In the genomic region with DNA sequence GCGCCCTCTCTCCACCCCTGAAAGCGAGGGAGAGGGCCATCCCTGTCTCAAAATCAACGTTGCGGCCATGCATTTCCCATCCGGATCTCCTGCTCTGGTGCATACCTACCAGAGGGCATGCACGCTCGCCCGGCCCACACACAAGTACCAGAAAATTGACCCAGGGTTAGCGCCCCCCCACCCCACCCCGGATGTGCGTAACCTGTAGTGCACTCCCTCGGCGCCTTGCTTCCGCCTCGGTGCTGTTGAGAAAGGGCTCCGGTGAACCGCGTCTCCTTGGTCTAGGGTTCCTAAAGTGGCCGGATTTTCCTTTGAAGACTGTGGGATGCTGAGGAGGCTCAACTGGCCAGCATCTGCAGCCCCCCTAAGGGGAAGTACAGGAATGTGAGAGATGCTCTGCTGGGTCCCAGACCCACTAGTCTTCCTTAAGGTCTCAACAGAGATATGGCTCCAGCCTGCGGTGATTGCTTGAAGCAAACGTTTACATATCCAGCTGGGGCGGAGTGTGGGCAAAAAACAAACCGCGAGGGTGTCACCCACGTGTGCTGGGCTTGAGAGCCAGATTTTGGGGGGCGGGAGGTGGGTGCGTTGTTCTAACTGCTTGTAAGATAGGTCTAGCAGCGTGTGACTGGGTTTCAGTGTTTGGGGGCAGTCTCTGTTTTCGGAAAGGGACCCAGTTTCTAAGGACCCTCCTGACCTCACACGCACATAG, we compare ENCODE assay signal across 8 mouse cellular contexts. TPM values are rescaled to one million over a fixed set of nuclear protein-coding genes. Genes with fewer than 3 reads are reported as not detected.
DNase-seq lines count a peak whose midpoint lies in the region; ATAC-seq and TF ChIP-seq lines count a peak whose summit lies in the region.

Gene Hemk1, minus strand, starts transcription at position 179 of the 712 bp plus-strand sequence.

- H3K27ac ChIP-seq in ES-E14 (ENCODE audit: insufficient read depth, low read depth, low read length, poor library complexity, severe bottlenecking): peak within 1 kb of the TSS; percentile 56; the same call in 1 of the 2 replicates
- no peak within 1 kb of the TSS for H3K27ac ChIP-seq in forebrain, embryonic 14.5 days (ENCODE audit: low read depth, low read length)
- H3K27ac ChIP-seq in liver, postnatal 0 days (ENCODE audit: low read depth): peak within 1 kb of the TSS; percentile 53; the same call in 1 of the 2 replicates
- H3K27ac ChIP-seq in neural tube, embryonic 13.5 days (replicated peaks): peak within 1 kb of the TSS; percentile 70

- peak; percentile 76 for DNase-seq in ES-E14 (ENCODE audit: low read depth, low spot score)
- DNase-seq in c-Kit-positive CD71-positive TER-119-positive erythroid progenitor cells, embryonic 14.5 days (ENCODE audit: low spot score): peak; percentile 76
- DNase-seq in forebrain, embryonic 14.5 days (ENCODE audit: low spot score): peak; percentile 88
- peak; percentile 79 to 86 for DNase-seq in heart, postnatal 10 days
- peak; percentile 53 for DNase-seq in large intestine, adult 2 months (ENCODE audit: low read depth, low spot score)
- peak; percentile 86 for DNase-seq in liver, postnatal 0 days
- DNase-seq in telencephalon, adult 2 months (ENCODE audit: low read depth, low spot score): peak; percentile 88

- WGBS in forebrain, embryonic 14.5 days: 3% methylated on average over 30 of the region's 30 CpGs
- 3% methylated on average over 30 of the region's 30 CpGs for WGBS in large intestine, adult 2 months
- WGBS in liver, postnatal 0 days (ENCODE audit: insufficient replicate concordance): 5% methylated on average over 30 of the region's 30 CpGs
- 5% methylated on average over 30 of the region's 30 CpGs for WGBS in neural tube, embryonic 13.5 days

- H3K4me2 ChIP-seq in forebrain, embryonic 14.5 days (ENCODE audit: low read length): peak within 1 kb of the TSS; percentile 97
- H3K4me2 ChIP-seq in liver, postnatal 0 days (ENCODE audit: low read depth, low read length): peak within 1 kb of the TSS; percentile 82
- H3K4me2 ChIP-seq in neural tube, embryonic 13.5 days: peak within 1 kb of the TSS; percentile 69

- 0 out of 2 replicates have a peak, but pooled peaks have one; percentile 29 for TF ChIP-seq EP300 in liver, postnatal 0 days (IDR thresholded peaks at IDR 0.05; ENCODE audit: low read depth)

- H3K36me3 ChIP-seq in ES-E14 (ENCODE audit: control insufficient read depth, insufficient read depth, low read length, poor library complexity, severe bottlenecking): peaks cover 4% of the 10 kb centered on the region; the same call in 1 of the 2 replicates
- H3K36me3 ChIP-seq in forebrain, embryonic 14.5 days (ENCODE audit: control insufficient read depth, insufficient read depth, low read length): no peaks in the 10 kb centered on the region
- H3K36me3 ChIP-seq in liver, postnatal 0 days (replicated peaks; ENCODE audit: insufficient read depth, low read length): no peaks in the 10 kb centered on the region
- H3K36me3 ChIP-seq in neural tube, embryonic 13.5 days: 0 out of 2 replicates have a peak, but pooled peaks cover 3% of the 10 kb centered on the region

- in situ Hi-C loops in ES-E14 (cut with MboI; ENCODE audit: low sequenced_read_pairs in 2 of 2, unreplicated experiment in 2 of 2): no loop called here

- H3K4me1 ChIP-seq in ES-E14 (ENCODE audit: control insufficient read depth in 2 of 2, insufficient read depth in 2 of 2, low read length in 2 of 2, poor library complexity in 1 of 2): peaks cover 0 to 2% of the 10 kb centered on the region in 2 experiments; a peak in 2 of 4 replicates
- H3K4me1 ChIP-seq in forebrain, embryonic 14.5 days (ENCODE audit: control insufficient read depth, insufficient read depth, low read length): peaks cover 13% of the 10 kb centered on the region
- peaks cover 13% of the 10 kb centered on the region for H3K4me1 ChIP-seq in liver, postnatal 0 days (ENCODE audit: insufficient read depth)
- peaks cover 53% of the 10 kb centered on the region for H3K4me1 ChIP-seq in neural tube, embryonic 13.5 days (replicated peaks)

- H3K9me3 ChIP-seq in ES-E14 (ENCODE audit: control insufficient read depth, insufficient read depth, low read depth, low read length): no peaks in the 10 kb centered on the region
- H3K9me3 ChIP-seq in forebrain, embryonic 14.5 days (replicated peaks; ENCODE audit: control insufficient read depth, low read length): no peaks in the 10 kb centered on the region
- H3K9me3 ChIP-seq in liver, postnatal 0 days (ENCODE audit: low read length): no peaks in the 10 kb centered on the region
- no peaks in the 10 kb centered on the region for H3K9me3 ChIP-seq in neural tube, embryonic 13.5 days

- 0 out of 2 replicates have a peak, but pooled peaks have one; percentile 11 for TF ChIP-seq CTCF in liver, postnatal 0 days (IDR thresholded peaks at IDR 0.05; ENCODE audit: low read depth)

- H3K4me3 ChIP-seq in ES-E14 (ENCODE audit: insufficient read depth in 1 of 2, low read depth in 1 of 2, low read length in 2 of 2, poor library complexity in 1 of 2, severe bottlenecking in 1 of 2): peak within 1 kb of the TSS; percentile 77 to 89
- peak within 1 kb of the TSS; percentile 52 for H3K4me3 ChIP-seq in forebrain, embryonic 14.5 days (ENCODE audit: low read depth, low read length)
- H3K4me3 ChIP-seq in liver, postnatal 0 days (ENCODE audit: low read depth, low read length): peak within 1 kb of the TSS; percentile 58
- H3K4me3 ChIP-seq in neural tube, embryonic 13.5 days: peak within 1 kb of the TSS; percentile 52

- H3K9ac ChIP-seq in ES-E14 (ENCODE audit: insufficient read depth, low read depth, low read length, poor library complexity, severe bottlenecking): peak within 1 kb of the TSS; percentile 89
- H3K9ac ChIP-seq in forebrain, embryonic 14.5 days (ENCODE audit: low read length): peak within 1 kb of the TSS; percentile 72
- H3K9ac ChIP-seq in liver, postnatal 0 days (replicated peaks): peak within 1 kb of the TSS; percentile 63
- H3K9ac ChIP-seq in neural tube, embryonic 13.5 days: peak within 1 kb of the TSS; percentile 75

- H3K27me3 ChIP-seq in forebrain, embryonic 14.5 days (replicated peaks; ENCODE audit: control insufficient read depth, insufficient read depth, low read length): no peaks in the 10 kb centered on the region
- H3K27me3 ChIP-seq in liver, postnatal 0 days (ENCODE audit: insufficient read depth, low read length): peaks cover 7% of the 10 kb centered on the region; the same call in 1 of the 2 replicates
- H3K27me3 ChIP-seq in neural tube, embryonic 13.5 days: no peaks in the 10 kb centered on the region

- intact Hi-C loops in heart, postnatal 10 days (cut with DNase I): loop anchor here (5.0 kb wide), 1 partner anchor 436 kb away; no protein-coding TSS in a partner anchor

- peak; percentile 86 for ATAC-seq in forebrain, embryonic 14.5 days
- peak; percentile 84 for ATAC-seq in liver, postnatal 0 days
- ATAC-seq in neural tube, embryonic 13.5 days (ENCODE audit: low read depth): peak; percentile 58

TF ChIP-seq in ES-E14, 5 proteins besides CTCF, POLR2A, EP300 and RAD21:
- no peak for TF ChIP-seq ZC3H11A (IDR thresholded peaks at IDR 0.05; ENCODE audit: borderline replicate concordance, low read depth, low read length)
- peak; percentile 83 for TF ChIP-seq HCFC1 (IDR thresholded peaks at IDR 0.05; ENCODE audit: borderline replicate concordance, insufficient read depth, low read length)
- TF ChIP-seq ZNF384 (IDR thresholded peaks at IDR 0.05; ENCODE audit: low read depth, low read length): no peak
- no peak for TF ChIP-seq CHD2 (IDR thresholded peaks at IDR 0.05; ENCODE audit: low read depth, low read length)

RNA-seq across cellular contexts. Expression of gene Hemk1, which starts in this region (rescaled TPM):
- 29.1 and 41.3 TPM in 2 replicates for total RNA-seq in ES-E14 (2012; rRNA removed)
- 14.0 and 15.7 TPM in 2 replicates for polyA plus RNA-seq in forebrain, embryonic 14.5 days (2014; fragmentation: Nextera tagmentation; extraction: Ambion mirVana)
- total RNA-seq in heart, postnatal 10 days (2021): 10 to 100 TPM; 16.8 to 17.0 TPM
- 12.2 and 12.8 TPM in 2 replicates for polyA plus RNA-seq in large intestine, adult 2 months (2012; rRNA removed)
- polyA plus RNA-seq in liver, postnatal 0 days (2015; fragmentation: Nextera tagmentation; extraction: Ambion mirVana): 2.5 and 3.2 TPM in 2 replicates
- 13.0 and 15.0 TPM in 2 replicates for polyA plus RNA-seq in neural tube, embryonic 13.5 days (2015; fragmentation: Nextera tagmentation; extraction: Ambion mirVana)
